Mouse (Mus musculus) liver, adult 2 months (tissue): ENCODE measurements at regions not wholly inside any gene's neighbourhood (a gene's known extent, or its start where the extent isn't known, plus 50 kb on each side); places are given as distances from the start of the nearest gene placed in this dataset.

Source experiments
- CTCF ChIP-seq: fragments of 200-500 bp; IDR thresholded peaks from 2 replicates; pipeline ENCODE4 v1.5.1; 2011; ENCODE audit warnings: low read depth, low read length, control low read depth
- POLR2A ChIP-seq: fragments of 200-500 bp; IDR thresholded peaks from 2 replicates; pipeline ENCODE4 v1.6.1; 2011; ENCODE audit warnings: low read length, control low read depth; ENCODE audit not compliant: insufficient read depth; ENCODE audit errors: extremely low read depth

GRCm38 (mm10) chr8:28473190-28473589, 1025.7 kb downstream of the Poteg start:
- TF ChIP-seq CTCF (no peak), POLR2A (no peak)
